Mouse (Mus musculus): ENCODE data around the gene Cct4. TPM values are rescaled to one million over a fixed set of nuclear protein-coding genes. Genes with fewer than 3 reads are reported as not detected.

Gene Cct4
- polyA plus RNA-seq, 1 experiment from 2014 or later, result 204 TPM

DNA sequence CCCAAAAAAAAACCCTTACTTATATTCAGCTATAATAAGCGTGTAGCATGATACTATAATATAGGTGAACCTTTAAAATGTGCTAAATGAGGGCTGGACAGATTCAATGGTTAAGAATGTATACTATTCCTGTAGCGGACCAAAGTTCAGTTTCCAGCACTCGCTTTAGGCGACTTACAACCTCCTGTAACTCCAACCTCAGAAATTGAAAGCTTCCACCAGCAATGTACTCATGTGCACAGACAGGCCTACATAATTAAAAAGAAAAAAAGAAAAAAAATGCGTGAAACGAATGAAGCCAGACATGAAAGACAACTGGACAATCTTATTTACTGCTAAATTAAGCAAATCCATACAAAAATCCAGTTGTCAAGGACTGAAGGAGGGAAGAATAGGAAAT lies 7.5 kb upstream of the Cct4 start:
- peaks cover 12% of the 10 kb centered on the region for H3K36me3 ChIP-seq
- H3K27ac ChIP-seq (replicated peaks), result no peak overlapping the region
- H3K9ac ChIP-seq, result no peak overlapping the region
- no peak for ATAC-seq (ENCODE audit: extremely low read depth, insufficient number of reproducible peaks, low FRiP score, low TSS enrichment)
- peaks cover 15% of the 10 kb centered on the region for H3K4me1 ChIP-seq
- 70% methylated on average over 6 of the region's 6 CpGs for WGBS
- no peaks in the 10 kb centered on the region for H3K27me3 ChIP-seq (replicated peaks)
- peak overlapping the region; percentile 76 for H3K4me2 ChIP-seq
- no peak overlapping the region for H3K4me3 ChIP-seq
- no peaks in the 10 kb centered on the region for H3K9me3 ChIP-seq

DNA sequence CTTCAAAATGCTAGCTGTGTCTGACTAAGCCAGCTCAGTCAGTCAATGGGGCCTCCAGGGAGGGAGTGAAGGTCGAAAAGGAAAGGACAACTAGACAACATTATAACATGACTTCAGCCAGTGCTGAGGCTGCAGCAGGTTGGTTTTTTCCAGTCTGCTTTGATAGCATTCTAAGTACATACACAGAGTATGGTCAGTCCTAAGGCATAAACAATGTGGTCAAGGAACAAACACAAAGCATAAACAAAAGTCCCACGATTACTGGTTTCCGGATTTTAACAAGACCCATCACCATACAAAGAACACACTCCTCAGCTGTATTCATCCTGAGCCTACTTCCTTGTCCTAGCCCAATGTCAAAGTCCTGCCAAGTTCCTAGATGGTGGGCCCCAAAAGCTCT lies 4.8 kb upstream of the Cct4 start:
- H3K36me3 ChIP-seq, result no peaks in the 10 kb centered on the region
- 71% methylated on average over 3 of the region's 3 CpGs for WGBS
- no peak overlapping the region for H3K9ac ChIP-seq
- H3K4me1 ChIP-seq, result peaks cover 10% of the 10 kb centered on the region
- ATAC-seq (ENCODE audit: extremely low read depth, insufficient number of reproducible peaks, low FRiP score, low TSS enrichment), result no peak
- no peaks in the 10 kb centered on the region for H3K9me3 ChIP-seq
- H3K4me2 ChIP-seq, result no peak overlapping the region
- no peaks in the 10 kb centered on the region for H3K27me3 ChIP-seq (replicated peaks)
- H3K27ac ChIP-seq (replicated peaks), result no peak overlapping the region
- H3K4me3 ChIP-seq, result no peak overlapping the region

DNA sequence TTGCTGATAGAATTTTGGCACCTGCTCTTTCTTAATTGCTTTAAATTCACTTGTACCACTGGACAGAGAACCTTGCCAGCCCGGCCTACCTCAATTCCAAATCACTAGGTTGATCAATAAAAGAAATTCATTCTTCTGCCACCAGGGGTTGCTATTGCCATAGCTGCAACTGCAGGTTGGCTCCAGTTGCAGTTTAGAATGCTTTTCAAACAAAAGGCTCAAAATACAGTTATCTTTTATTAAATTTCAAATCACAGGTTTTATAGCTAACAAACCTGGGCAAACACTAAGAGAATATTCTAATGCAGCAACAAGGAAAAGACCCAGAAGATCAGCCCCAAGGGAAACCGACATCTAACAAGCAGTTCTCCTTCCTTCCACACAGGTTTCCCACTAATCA lies 3.0 kb upstream of the Cct4 start:
- H3K4me1 ChIP-seq, result peaks cover 12% of the 10 kb centered on the region
- no peak overlapping the region for H3K9ac ChIP-seq
- no peak overlapping the region for H3K4me2 ChIP-seq
- no peaks in the 10 kb centered on the region for H3K27me3 ChIP-seq (replicated peaks)
- H3K9me3 ChIP-seq, result no peaks in the 10 kb centered on the region
- H3K27ac ChIP-seq (replicated peaks), result no peak overlapping the region
- no peak for ATAC-seq (ENCODE audit: extremely low read depth, insufficient number of reproducible peaks, low FRiP score, low TSS enrichment)
- H3K4me3 ChIP-seq, result no peak overlapping the region
- no peaks in the 10 kb centered on the region for H3K36me3 ChIP-seq
- WGBS, result 47% methylated on average over 2 of the region's 2 CpGs

- peak overlapping the region; percentile 92 for H3K27ac ChIP-seq (replicated peaks)
- H3K4me3 ChIP-seq, result peak overlapping the region; percentile 77
- no peaks in the 10 kb centered on the region for H3K27me3 ChIP-seq (replicated peaks)
- peaks cover 13% of the 10 kb centered on the region for H3K4me1 ChIP-seq
- ATAC-seq (ENCODE audit: extremely low read depth, insufficient number of reproducible peaks, low FRiP score, low TSS enrichment), result no peak
- H3K4me2 ChIP-seq, result peak overlapping the region; percentile 96
- peak overlapping the region; percentile 96 for H3K9ac ChIP-seq
- no peaks in the 10 kb centered on the region for H3K9me3 ChIP-seq
- H3K36me3 ChIP-seq, result peaks cover 16% of the 10 kb centered on the region
- 52% methylated on average over 1 of the region's 1 CpGs for whole genome bisulfite sequencing
Observed at GRCm38 (mm10) chr11:22989786-22990185, 533 bp upstream of the Cct4 start.

- Histone ChIP-seq H3K4me1 (peaks cover 13% of the 10 kb centered on the region), H3K27ac (replicated peaks) (peak overlapping the region; percentile 92; the same call in 1 of the 2 replicates), H3K4me3 (peak overlapping the region; percentile 77), H3K36me3 (peaks cover 30% of the 10 kb centered on the region), H3K9ac (peak overlapping the region; percentile 96), H3K27me3 (replicated peaks) (no peaks in the 10 kb centered on the region), H3K4me2 (peak overlapping the region; percentile 96), H3K9me3 (no peaks in the 10 kb centered on the region)
- ATAC-seq (ENCODE audit: extremely low read depth, insufficient number of reproducible peaks, low FRiP score, low TSS enrichment), result no peak
- whole genome bisulfite sequencing, result 8% methylated on average over 14 of the region's 14 CpGs
Observed at GRCm38 (mm10) chr11:22991218-22991835, 1.0 kb downstream of the Cct4 start.

GRCm38 (mm10) chr11:22994271-22994670 lies 4.0 kb downstream of the Cct4 start:
- no peaks in the 10 kb centered on the region for H3K27me3 ChIP-seq (replicated peaks)
- no peak overlapping the region for H3K9ac ChIP-seq
- no peak for ATAC-seq (ENCODE audit: extremely low read depth, insufficient number of reproducible peaks, low FRiP score, low TSS enrichment)
- H3K4me3 ChIP-seq, result no peak overlapping the region
- peaks cover 13% of the 10 kb centered on the region for H3K4me1 ChIP-seq
- no peaks in the 10 kb centered on the region for H3K9me3 ChIP-seq
- H3K4me2 ChIP-seq, result no peak overlapping the region
- WGBS, result 92% methylated on average over 2 of the region's 2 CpGs
- peaks cover 53% of the 10 kb centered on the region for H3K36me3 ChIP-seq
- H3K27ac ChIP-seq (replicated peaks), result no peak overlapping the region

DNA sequence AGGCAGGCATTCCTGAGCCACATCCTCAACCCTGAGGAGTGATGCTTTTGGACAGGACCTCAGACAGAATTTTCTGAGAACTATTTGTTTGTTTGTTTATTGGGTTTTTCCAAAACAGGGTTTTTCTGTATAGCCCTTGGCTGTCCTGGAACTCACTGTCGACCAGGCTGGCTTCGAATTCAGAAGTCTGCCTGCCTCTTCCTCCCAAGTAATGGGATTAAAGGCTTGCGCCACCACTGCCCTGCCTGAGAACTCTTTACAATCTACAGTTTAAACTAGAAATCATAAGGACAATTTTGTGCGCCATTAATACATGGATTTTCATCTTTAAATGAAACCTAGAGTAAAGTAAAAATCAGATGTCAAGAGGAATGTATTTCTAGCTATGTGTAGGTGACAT lies 5.1 kb downstream of the Cct4 start:
- H3K27me3 ChIP-seq (replicated peaks), result no peaks in the 10 kb centered on the region
- H3K4me3 ChIP-seq, result no peak overlapping the region
- H3K4me1 ChIP-seq, result peaks cover 13% of the 10 kb centered on the region
- no peaks in the 10 kb centered on the region for H3K9me3 ChIP-seq
- no peak for ATAC-seq (ENCODE audit: extremely low read depth, insufficient number of reproducible peaks, low FRiP score, low TSS enrichment)
- H3K4me2 ChIP-seq, result no peak overlapping the region
- 96% methylated on average over 4 of the region's 4 CpGs for WGBS
- peaks cover 65% of the 10 kb centered on the region for H3K36me3 ChIP-seq
- H3K27ac ChIP-seq (replicated peaks), result no peak overlapping the region
- H3K9ac ChIP-seq, result no peak overlapping the region

GRCm38 (mm10) chr11:22998308-22998707 lies 8.0 kb downstream of the Cct4 start:
- 70% methylated on average over 1 of the region's 1 CpGs for WGBS
- Histone ChIP-seq H3K27ac (replicated peaks) (no peak overlapping the region), H3K4me2 (no peak overlapping the region), H3K9ac (no peak overlapping the region), H3K4me1 (no peaks in the 10 kb centered on the region), H3K9me3 (no peaks in the 10 kb centered on the region), H3K27me3 (replicated peaks) (no peaks in the 10 kb centered on the region), H3K4me3 (no peak overlapping the region), H3K36me3 (peaks cover 90% of the 10 kb centered on the region)
- no peak for ATAC-seq (ENCODE audit: extremely low read depth, insufficient number of reproducible peaks, low FRiP score, low TSS enrichment)

DNA sequence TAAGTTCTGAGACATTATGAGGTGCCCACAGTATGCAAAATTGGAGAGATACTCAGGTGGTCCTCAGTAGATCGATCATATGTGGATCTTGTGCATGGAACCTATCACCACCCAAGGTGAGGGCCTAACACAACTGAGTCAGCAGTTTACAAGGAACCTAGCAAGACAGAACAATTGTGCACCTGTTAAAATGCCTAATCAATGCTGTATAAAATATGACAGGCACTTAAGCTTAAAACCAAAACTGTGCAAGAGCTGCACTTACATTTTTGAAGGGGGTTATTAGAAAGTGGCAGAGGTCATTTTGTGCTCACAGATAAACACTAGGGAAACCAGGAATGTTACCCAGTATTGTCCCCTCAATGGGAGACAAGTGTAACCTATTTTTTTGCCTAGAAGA lies 15.0 kb downstream of the Cct4 start:
- no peak for ATAC-seq (ENCODE audit: extremely low read depth, insufficient number of reproducible peaks, low FRiP score, low TSS enrichment)
- H3K36me3 ChIP-seq, result peaks cover 53% of the 10 kb centered on the region
- 84% methylated on average over 1 of the region's 1 CpGs for WGBS

DNA sequence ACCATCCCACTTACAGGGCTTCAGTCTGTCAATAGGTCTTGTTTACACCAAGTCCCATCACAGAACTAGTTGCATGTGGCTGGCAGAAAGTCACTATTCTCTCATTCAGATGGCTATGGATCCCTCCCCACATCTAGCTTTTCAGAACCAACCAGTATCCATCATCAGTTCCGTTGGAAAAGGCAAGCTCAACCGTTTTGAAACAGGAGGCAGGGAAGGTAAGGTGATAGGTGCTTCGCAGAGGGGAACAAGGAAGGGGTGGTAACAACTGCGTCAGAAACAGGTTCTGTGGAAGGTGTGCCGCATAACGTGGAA lies 16.8 kb downstream of the Cct4 start:
- peak overlapping the region; percentile 77 for H3K9ac ChIP-seq
- peak overlapping the region; percentile 68 for H3K4me3 ChIP-seq
- no peaks in the 10 kb centered on the region for H3K27me3 ChIP-seq (replicated peaks)
- ATAC-seq (ENCODE audit: extremely low read depth, insufficient number of reproducible peaks, low FRiP score, low TSS enrichment), result no peak
- H3K36me3 ChIP-seq, result peaks cover 37% of the 10 kb centered on the region
- WGBS, result 5% methylated on average over 6 of the region's 6 CpGs
- H3K27ac ChIP-seq (replicated peaks), result peak overlapping the region; percentile 89
- H3K4me1 ChIP-seq, result peaks cover 12% of the 10 kb centered on the region
- peak overlapping the region; percentile 93 for H3K4me2 ChIP-seq
- H3K9me3 ChIP-seq, result no peaks in the 10 kb centered on the region

More for the DNA sequence above, 15.0 kb downstream of the Cct4 start:
- Histone ChIP-seq H3K9ac (no peak overlapping the region; the same call in 1 of the 2 replicates), H3K4me1 (peaks cover 12% of the 10 kb centered on the region), H3K4me3 (no peak overlapping the region), H3K9me3 (no peaks in the 10 kb centered on the region), H3K27me3 (replicated peaks) (no peaks in the 10 kb centered on the region), H3K4me2 (no peak overlapping the region), H3K27ac (replicated peaks) (no peak overlapping the region)

DNA sequence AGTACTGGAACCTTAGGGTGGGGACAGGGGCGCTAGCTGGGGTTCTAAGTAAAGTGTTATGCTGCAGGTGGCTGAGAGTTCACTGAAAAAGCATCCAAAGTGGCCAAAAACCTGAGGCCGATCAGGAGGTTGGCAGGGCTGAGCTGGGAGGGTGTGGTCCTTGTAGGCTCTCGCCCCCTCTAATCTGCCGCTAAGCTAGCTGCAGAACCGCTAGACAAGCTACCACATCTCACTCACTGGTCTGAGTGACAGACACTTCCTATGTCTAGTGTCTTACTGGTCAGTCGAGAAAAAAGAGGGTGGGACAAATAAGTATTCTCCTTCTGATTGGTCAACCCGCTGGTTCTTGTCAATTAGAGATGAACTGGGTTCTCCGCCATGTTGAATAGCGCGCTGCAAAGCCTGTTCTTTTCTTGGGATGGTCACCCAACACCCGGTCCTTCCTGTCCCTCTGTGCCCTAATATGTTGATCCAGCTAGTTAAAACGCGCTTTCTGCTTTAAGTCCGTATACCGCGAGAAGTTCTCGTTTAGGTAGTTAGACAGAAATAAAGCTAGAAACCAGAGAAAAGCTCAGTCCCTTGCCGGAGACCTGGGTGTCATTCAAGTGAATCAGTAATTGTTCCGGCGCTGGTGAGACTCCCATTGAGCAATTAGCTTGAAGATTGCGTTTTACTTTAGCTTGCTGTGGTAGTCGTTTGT lies 17.3 kb downstream of the Cct4 start, which contains the start of gene Fam161a:
TSS of gene Fam161a (plus strand) at position 51 of the 700 bp plus-strand sequence.
- Histone ChIP-seq H3K9me3 (no peaks in the 10 kb centered on the region), H3K36me3 (peaks cover 32% of the 10 kb centered on the region), H3K27me3 (replicated peaks) (no peaks in the 10 kb centered on the region), H3K4me2 (peak within 1 kb of the TSS; percentile 93), H3K4me3 (peak within 1 kb of the TSS; percentile 68), H3K27ac (replicated peaks) (peak within 1 kb of the TSS; percentile 89), H3K9ac (peak within 1 kb of the TSS; percentile 90), H3K4me1 (peaks cover 12% of the 10 kb centered on the region)
- 1% methylated on average over 22 of the region's 22 CpGs for WGBS
- peak; percentile 84 for ATAC-seq (ENCODE audit: extremely low read depth, insufficient number of reproducible peaks, low FRiP score, low TSS enrichment)

All from heart, embryonic 13.5 days (tissue).